Mouse (Mus musculus) limb, embryonic 13.5 days (tissue): ENCODE measurements at regions not wholly inside any gene's neighbourhood (a gene's known extent, or its start where the extent isn't known, plus 50 kb on each side); places are given as distances from the start of the nearest gene placed in this dataset.

Experiments
- ATAC-seq: fragments of 200-750 bp; cut with Nextera tagmentation; 2 replicates; pipeline ENCODE4 v1.8.0; 2017; ENCODE audit warnings: low read depth, moderate number of reproducible peaks, moderate TSS enrichment; ENCODE audit not compliant: low FRiP score
- H3K27ac ChIP-seq: fragments of 300-500 bp; sonication (generic); 2 replicates; pipeline ENCODE4 v1.5.1; 2015; ENCODE audit warnings: inconsistent platforms, mild to moderate bottlenecking, moderate library complexity
- H3K27me3 ChIP-seq: fragments of 300-500 bp; sonication (generic); 2 replicates; pipeline ENCODE4 v1.6.1; 2015; ENCODE audit warnings: mild to moderate bottlenecking, inconsistent platforms
- H3K36me3 ChIP-seq: fragments of 300-500 bp; sonication (generic); 2 replicates; pipeline ENCODE4 v1.6.1; 2015; ENCODE audit warnings: inconsistent platforms, mild to moderate bottlenecking, moderate library complexity
- H3K4me1 ChIP-seq: fragments of 300-500 bp; sonication (generic); 2 replicates; pipeline ENCODE4 v1.6.1; 2015; ENCODE audit warnings: inconsistent platforms
- H3K4me2 ChIP-seq: fragments of 300-500 bp; sonication (generic); replicated peaks from 2 replicates; pipeline ENCODE4 v1.6.1; 2015; ENCODE audit warnings: inconsistent platforms, mild to moderate bottlenecking, moderate library complexity
- H3K4me3 ChIP-seq: fragments of 300-500 bp; sonication (generic); 2 replicates; pipeline ENCODE4 v1.5.1; 2015; ENCODE audit warnings: moderate library complexity, mild to moderate bottlenecking, inconsistent platforms
- H3K9ac ChIP-seq: fragments of 300-500 bp; sonication (generic); 2 replicates; pipeline ENCODE4 v1.6.1; 2015; ENCODE audit warnings: mild to moderate bottlenecking, inconsistent platforms
- H3K9me3 ChIP-seq: fragments of 300-500 bp; sonication (generic); 2 replicates; pipeline ENCODE4 v1.6.1; 2016; ENCODE audit warnings: inconsistent platforms
- WGBS: fragments of 180-500 bp; shearing (Covaris S2); methylation state at CpG from one replicate; pipeline ENCODE4 v1.1.7; 2015; 5-methylcytosine and 5-hydroxymethylcytosine counted together

- Histone ChIP-seq H3K4me1 (no peaks in the 10 kb centered on the region), H3K36me3 (no peaks in the 10 kb centered on the region), H3K27ac (no peak overlapping the region), H3K9ac (no peak overlapping the region), H3K27me3 (no peaks in the 10 kb centered on the region), H3K4me2 (no peak overlapping the region), H3K9me3 (no peaks in the 10 kb centered on the region), H3K4me3 (no peak overlapping the region)
- no peak for ATAC-seq
- 74% methylated on average over 3 of the region's 3 CpGs for WGBS
These were observed 417.9 kb downstream of the Brinp1 start for GRCm38 (mm10) chr4:68536254-68536653.

GRCm38 (mm10) chr4:68535815-68536214 is 418.4 kb downstream of the Brinp1 start:
- no peaks in the 10 kb centered on the region for H3K27me3 ChIP-seq
- no peaks in the 10 kb centered on the region for H3K9me3 ChIP-seq
- ATAC-seq = no peak
- no peak overlapping the region for H3K27ac ChIP-seq
- WGBS = 68% methylated on average over 1 of the region's 1 CpGs
- H3K4me3 ChIP-seq = no peak overlapping the region
- no peaks in the 10 kb centered on the region for H3K4me1 ChIP-seq
- no peak overlapping the region for H3K9ac ChIP-seq
- H3K4me2 ChIP-seq = no peak overlapping the region
- no peaks in the 10 kb centered on the region for H3K36me3 ChIP-seq

- Histone ChIP-seq H3K4me3 (no peak overlapping the region), H3K9me3 (no peaks in the 10 kb centered on the region), H3K4me1 (no peaks in the 10 kb centered on the region), H3K27me3 (no peaks in the 10 kb centered on the region), H3K9ac (no peak overlapping the region), H3K36me3 (no peaks in the 10 kb centered on the region), H3K27ac (no peak overlapping the region), H3K4me2 (no peak overlapping the region)
- no peak for ATAC-seq
- 69% methylated on average over 3 of the region's 3 CpGs for WGBS
These were observed 422.1 kb downstream of the Brinp1 start for GRCm38 (mm10) chr4:68532056-68532455.

- ATAC-seq = no peak
- 87% methylated on average over 4 of the region's 4 CpGs for WGBS
- no peak overlapping the region for H3K4me3 ChIP-seq
These were observed 466.2 kb downstream of the Brinp1 start for GRCm38 (mm10) chr4:68487993-68488392.

GRCm38 (mm10) chr4:68486876-68487275 is 467.3 kb downstream of the Brinp1 start:
- Histone ChIP-seq H3K4me1 (no peaks in the 10 kb centered on the region), H3K36me3 (no peaks in the 10 kb centered on the region), H3K4me3 (no peak overlapping the region), H3K4me2 (no peak overlapping the region), H3K9me3 (no peaks in the 10 kb centered on the region), H3K27me3 (no peaks in the 10 kb centered on the region), H3K9ac (no peak overlapping the region), H3K27ac (no peak overlapping the region)
- WGBS = 76% methylated on average over 1 of the region's 1 CpGs
- ATAC-seq = no peak

More at GRCm38 (mm10) chr4:68487993-68488392, 466.2 kb downstream of the Brinp1 start:
- H3K9ac ChIP-seq = no peak overlapping the region
- H3K36me3 ChIP-seq = no peaks in the 10 kb centered on the region
- no peak overlapping the region for H3K27ac ChIP-seq
- no peaks in the 10 kb centered on the region for H3K4me1 ChIP-seq
- H3K4me2 ChIP-seq = no peak overlapping the region
- H3K27me3 ChIP-seq = no peaks in the 10 kb centered on the region
- no peaks in the 10 kb centered on the region for H3K9me3 ChIP-seq

GRCm38 (mm10) chr4:68461783-68462182 is 492.4 kb downstream of the Brinp1 start:
- no peaks in the 10 kb centered on the region for H3K27me3 ChIP-seq

GRCm38 (mm10) chr4:68416046-68416445 is 538.2 kb downstream of the Brinp1 start:
- Histone ChIP-seq H3K4me2 (no peak overlapping the region), H3K9ac (no peak overlapping the region), H3K4me1 (no peaks in the 10 kb centered on the region), H3K4me3 (no peak overlapping the region), H3K27me3 (no peaks in the 10 kb centered on the region), H3K36me3 (no peaks in the 10 kb centered on the region), H3K27ac (no peak overlapping the region), H3K9me3 (no peaks in the 10 kb centered on the region)
- no peak for ATAC-seq

More at GRCm38 (mm10) chr4:68461783-68462182, 492.4 kb downstream of the Brinp1 start:
- Histone ChIP-seq H3K4me3 (no peak overlapping the region), H3K36me3 (no peaks in the 10 kb centered on the region), H3K27ac (no peak overlapping the region), H3K4me2 (no peak overlapping the region), H3K4me1 (no peaks in the 10 kb centered on the region), H3K9ac (no peak overlapping the region), H3K9me3 (no peaks in the 10 kb centered on the region)
- no peak for ATAC-seq

- Histone ChIP-seq H3K4me2 (no peak overlapping the region), H3K27me3 (no peaks in the 10 kb centered on the region)
- 68% methylated on average over 2 of the region's 2 CpGs for WGBS
These were observed 543.4 kb downstream of the Brinp1 start for GRCm38 (mm10) chr4:68410785-68411184.

GRCm38 (mm10) chr4:68404364-68404763 is 549.8 kb downstream of the Brinp1 start:
- Histone ChIP-seq H3K4me1 (no peaks in the 10 kb centered on the region), H3K9me3 (no peaks in the 10 kb centered on the region), H3K27ac (no peak overlapping the region), H3K4me2 (no peak overlapping the region), H3K36me3 (no peaks in the 10 kb centered on the region), H3K4me3 (no peak overlapping the region), H3K9ac (no peak overlapping the region), H3K27me3 (no peaks in the 10 kb centered on the region)
- WGBS = 79% methylated on average over 3 of the region's 3 CpGs
- ATAC-seq = no peak

More at GRCm38 (mm10) chr4:68410785-68411184, 543.4 kb downstream of the Brinp1 start:
- H3K36me3 ChIP-seq = no peaks in the 10 kb centered on the region
- no peak for ATAC-seq
- H3K4me3 ChIP-seq = no peak overlapping the region
- no peaks in the 10 kb centered on the region for H3K9me3 ChIP-seq
- H3K4me1 ChIP-seq = no peaks in the 10 kb centered on the region
- H3K9ac ChIP-seq = no peak overlapping the region
- no peak overlapping the region for H3K27ac ChIP-seq

- H3K36me3 ChIP-seq = no peaks in the 10 kb centered on the region
- no peaks in the 10 kb centered on the region for H3K4me1 ChIP-seq
- H3K9me3 ChIP-seq = no peaks in the 10 kb centered on the region
- H3K4me2 ChIP-seq = no peak overlapping the region
- no peak overlapping the region for H3K27ac ChIP-seq
- no peak overlapping the region for H3K9ac ChIP-seq
- H3K27me3 ChIP-seq = no peaks in the 10 kb centered on the region
- H3K4me3 ChIP-seq = no peak overlapping the region
- 94% methylated on average over 7 of the region's 7 CpGs for WGBS
- no peak for ATAC-seq
These were observed 567.1 kb downstream of the Brinp1 start for GRCm38 (mm10) chr4:68387097-68387496.

- ATAC-seq = no peak
- H3K9ac ChIP-seq = no peak overlapping the region
- no peaks in the 10 kb centered on the region for H3K36me3 ChIP-seq
- no peak overlapping the region for H3K4me2 ChIP-seq
- H3K4me3 ChIP-seq = no peak overlapping the region
- H3K9me3 ChIP-seq = no peaks in the 10 kb centered on the region
- H3K27ac ChIP-seq = no peak overlapping the region
- 81% methylated on average over 1 of the region's 1 CpGs for WGBS
- no peaks in the 10 kb centered on the region for H3K27me3 ChIP-seq
- no peaks in the 10 kb centered on the region for H3K4me1 ChIP-seq
These were observed 572.2 kb downstream of the Brinp1 start for GRCm38 (mm10) chr4:68382007-68382406.

- H3K9ac ChIP-seq = no peak overlapping the region
- no peak overlapping the region for H3K4me2 ChIP-seq
- H3K9me3 ChIP-seq = no peaks in the 10 kb centered on the region
- H3K27ac ChIP-seq = no peak overlapping the region
- H3K27me3 ChIP-seq = no peaks in the 10 kb centered on the region
- no peak overlapping the region for H3K4me3 ChIP-seq
- no peaks in the 10 kb centered on the region for H3K4me1 ChIP-seq
- WGBS = 74% methylated on average over 2 of the region's 2 CpGs
- H3K36me3 ChIP-seq = no peaks in the 10 kb centered on the region
- ATAC-seq = no peak
These were observed 586.2 kb downstream of the Brinp1 start for GRCm38 (mm10) chr4:68367983-68368382.

- Histone ChIP-seq H3K4me1 (no peaks in the 10 kb centered on the region), H3K27me3 (no peaks in the 10 kb centered on the region), H3K27ac (no peak overlapping the region), H3K36me3 (no peaks in the 10 kb centered on the region), H3K4me2 (no peak overlapping the region), H3K9me3 (no peaks in the 10 kb centered on the region), H3K4me3 (no peak overlapping the region), H3K9ac (no peak overlapping the region)
- ATAC-seq = no peak
- 26% methylated on average over 3 of the region's 3 CpGs for WGBS
These were observed 634.6 kb downstream of the Brinp1 start for GRCm38 (mm10) chr4:68319575-68319974.
